Mouse (Mus musculus) lung, postnatal 14 days (tissue): ENCODE data around the gene Dpp6.
A peak's percentile ranks its signal among the peaks of the same experiment; 100 is the strongest.

Experiments used
- DNase-seq: peaks from one replicate; pipeline ENCODE4 v3.0.0; 2021

Dpp6 gene

GRCm38 (mm10) chr5:27066837-27067236 is 249.8 kb downstream of the Dpp6 start:
- DNase-seq: no peak

- DNase-seq: peak; percentile 8
Observed at GRCm38 (mm10) chr5:27075131-27075591, 258.2 kb downstream of the Dpp6 start.

GRCm38 (mm10) chr5:27076046-27076445 is 259.0 kb downstream of the Dpp6 start:
- no peak for DNase-seq

GRCm38 (mm10) chr5:27077821-27078220 is 260.8 kb downstream of the Dpp6 start:
- no peak for DNase-seq

- no peak for DNase-seq
Observed at GRCm38 (mm10) chr5:27081275-27081674, 264.3 kb downstream of the Dpp6 start.

GRCm38 (mm10) chr5:27083762-27084161 is 266.8 kb downstream of the Dpp6 start:
- no peak for DNase-seq

GRCm38 (mm10) chr5:27108221-27108620 is 291.2 kb downstream of the Dpp6 start:
- no peak for DNase-seq

GRCm38 (mm10) chr5:27122479-27122878 is 305.5 kb downstream of the Dpp6 start:
- no peak for DNase-seq

- no peak for DNase-seq
Observed at GRCm38 (mm10) chr5:27122944-27123343, 305.9 kb downstream of the Dpp6 start.

- no peak for DNase-seq
Observed at GRCm38 (mm10) chr5:27126034-27126433, 309.0 kb downstream of the Dpp6 start.

- no peak for DNase-seq
Observed at GRCm38 (mm10) chr5:27133196-27133595, 316.2 kb downstream of the Dpp6 start.

- DNase-seq: no peak
Observed at GRCm38 (mm10) chr5:27134436-27135005, 317.5 kb downstream of the Dpp6 start.

- DNase-seq: no peak
Observed at GRCm38 (mm10) chr5:27147397-27147945, 330.5 kb downstream of the Dpp6 start.

- DNase-seq: no peak
Observed at GRCm38 (mm10) chr5:27151017-27151416, 334.0 kb downstream of the Dpp6 start.

- DNase-seq: no peak
Observed at GRCm38 (mm10) chr5:27155671-27156070, 338.7 kb downstream of the Dpp6 start.

GRCm38 (mm10) chr5:27156366-27156765 is 339.4 kb downstream of the Dpp6 start:
- no peak for DNase-seq

- DNase-seq: no peak
Observed at GRCm38 (mm10) chr5:27161122-27161645, 344.2 kb downstream of the Dpp6 start.

- DNase-seq: no peak
Observed at GRCm38 (mm10) chr5:27168550-27168949, 351.5 kb downstream of the Dpp6 start.

- no peak for DNase-seq
Observed at GRCm38 (mm10) chr5:27184963-27185362, 368.0 kb downstream of the Dpp6 start.

GRCm38 (mm10) chr5:27191242-27191969 is 374.4 kb downstream of the Dpp6 start:
- DNase-seq: no peak

GRCm38 (mm10) chr5:27194157-27194556 is 377.2 kb downstream of the Dpp6 start:
- DNase-seq: no peak

GRCm38 (mm10) chr5:27194975-27195374 is 378.0 kb downstream of the Dpp6 start:
- no peak for DNase-seq

- no peak for DNase-seq
Observed at GRCm38 (mm10) chr5:27200581-27201341, 383.8 kb downstream of the Dpp6 start.
